Comparison of ENCODE assay signal across 9 mouse cellular contexts in genomic region chr13:46627841-46628240, GRCm38 (mm10). TPM values are rescaled to one million over a fixed set of nuclear protein-coding genes. Genes with fewer than 3 reads are reported as not detected.
A peak's percentile ranks its signal among the peaks of the same experiment; 100 is the strongest.
DNase-seq lines count a peak whose midpoint lies in the region; ATAC-seq and TF ChIP-seq lines count a peak whose summit lies in the region.
"Had no signal": no experiment of that assay in that cellular context is flagged by ENCODE, and none has a peak within 500 bp of the region (broad histone marks: within the 10 kb centered on the region; RNA-seq: fewer than 3 reads in every experiment).

No protein-coding gene starts in this region.

- no peak overlapping the region for H3K27ac ChIP-seq in lung, embryonic 14.5 days (ENCODE audit: low read depth)
- no peak overlapping the region for H3K27ac ChIP-seq in lung, postnatal 0 days (ENCODE audit: low read length)

- TF ChIP-seq EP300 in lung, postnatal 0 days (IDR thresholded peaks at IDR 0.05): no peak

- DNase-seq in gastrocnemius, postnatal 10 days: peak; percentile 39
- no peak for DNase-seq in gastrocnemius, postnatal 25 days
- DNase-seq in lung, embryonic 14.5 days: peak; percentile 81
- no peak for DNase-seq in lung, postnatal 0 days (ENCODE audit: low spot score)
- peak; percentile 54 for DNase-seq in brain, embryonic 18.5 days (ENCODE audit: low read depth, low spot score)
- peak; percentile 59 to 75 for DNase-seq in left cerebral cortex, postnatal 14 days (ENCODE audit: low spot score in 2 of 2)
- DNase-seq in embryo, embryonic 9.5 days (ENCODE audit: extremely low spot score): no peak
- no peak for DNase-seq in adrenal gland, postnatal 36 days

- intact Hi-C loops in left cerebral cortex, postnatal 14 days (cut with DNase I): no loop called here

- H3K9me3 ChIP-seq in lung, embryonic 14.5 days (ENCODE audit: low read depth, low read length): no peaks in the 10 kb centered on the region
- no peaks in the 10 kb centered on the region for H3K9me3 ChIP-seq in lung, postnatal 0 days (ENCODE audit: low read length)

- no peak overlapping the region for H3K4me2 ChIP-seq in lung, embryonic 14.5 days
- H3K4me2 ChIP-seq in lung, postnatal 0 days (replicated peaks; ENCODE audit: low read depth, low read length): no peak overlapping the region

- H3K4me1 ChIP-seq in lung, embryonic 14.5 days (ENCODE audit: insufficient read depth): no peaks in the 10 kb centered on the region
- H3K4me1 ChIP-seq in lung, postnatal 0 days (ENCODE audit: insufficient read depth, low read depth, low read length): no peaks in the 10 kb centered on the region
- H3K4me1 ChIP-seq: megakaryocyte, embryonic 14.5 days had no signal

- TF ChIP-seq CTCF in lung, embryonic 14.5 days (IDR thresholded peaks at IDR 0.05; ENCODE audit: low read depth): no peak
- TF ChIP-seq CTCF in lung, postnatal 0 days (IDR thresholded peaks at IDR 0.05): no peak

- no peak overlapping the region for H3K4me3 ChIP-seq in lung, embryonic 14.5 days (ENCODE audit: low read depth, low read length)
- no peak overlapping the region for H3K4me3 ChIP-seq in lung, postnatal 0 days (ENCODE audit: low read depth, low read length)
- H3K4me3 ChIP-seq: megakaryocyte, embryonic 14.5 days had no signal

- H3K9ac ChIP-seq in lung, embryonic 14.5 days: no peak overlapping the region
- no peak overlapping the region for H3K9ac ChIP-seq in lung, postnatal 0 days (replicated peaks; ENCODE audit: low read depth)

- 52% methylated on average over 10 of the region's 10 CpGs for WGBS in lung, embryonic 14.5 days
- WGBS in lung, postnatal 0 days: 51% methylated on average over 10 of the region's 10 CpGs

- H3K27me3 ChIP-seq in lung, embryonic 14.5 days (ENCODE audit: insufficient read depth, low read length): no peaks in the 10 kb centered on the region
- H3K27me3 ChIP-seq in lung, postnatal 0 days (replicated peaks; ENCODE audit: insufficient read depth, low read length): no peaks in the 10 kb centered on the region

- ATAC-seq in lung, embryonic 14.5 days (ENCODE audit: insufficient read depth): no peak
- ATAC-seq in lung, postnatal 0 days: no peak

- H3K36me3 ChIP-seq in lung, embryonic 14.5 days (ENCODE audit: insufficient read depth): no peaks in the 10 kb centered on the region
- no peaks in the 10 kb centered on the region for H3K36me3 ChIP-seq in lung, postnatal 0 days (ENCODE audit: insufficient read depth, low read length)

RNA-seq across cellular contexts. Expression of gene Fam8a1, which starts 41.5 kb away (rescaled TPM):
- 10 to 100 TPM; 29.6 to 31.5 TPM for total RNA-seq in gastrocnemius, postnatal 10 days (2021)
- total RNA-seq in gastrocnemius, postnatal 25 days (2021): 10 to 100 TPM; 21.3 to 21.9 TPM
- polyA plus RNA-seq in lung, embryonic 14.5 days (2014; fragmentation: Nextera tagmentation; extraction: Ambion mirVana): 7.9 and 8.7 TPM in 2 replicates
- polyA plus RNA-seq in lung, postnatal 0 days (2015; fragmentation: Nextera tagmentation; extraction: Ambion mirVana): 12.7 and 13.0 TPM in 2 replicates
- 10 to 100 TPM; 78.9 to 82.8 TPM for total RNA-seq in left cerebral cortex, postnatal 14 days (2021)
- total RNA-seq in adrenal gland, postnatal 36 days (2021): 10 to 100 TPM; 52.5 to 56.8 TPM

Comparison
In these comparisons a context has a peak if more than half of its experiments do, and no peak if none do; other contexts are left out.
1. DNase-seq: peak in gastrocnemius, postnatal 10 days (single experiment), lung, embryonic 14.5 days (single experiment), brain, embryonic 18.5 days (single experiment) and left cerebral cortex, postnatal 14 days (2 of 2); none in gastrocnemius, postnatal 25 days (single experiment), lung, postnatal 0 days (single experiment), embryo, embryonic 9.5 days (single experiment) and adrenal gland, postnatal 36 days (0 of 2).